Mouse (Mus musculus) large intestine, adult 2 months (tissue): ENCODE measurements around the gene Ak5. TPM values are rescaled to one million over a fixed set of nuclear protein-coding genes. Genes with fewer than 3 reads are reported as not detected.

Experiments
- DNase-seq: peaks from one replicate; pipeline ENCODE4 v3.0.0-alpha.2; 2012; ENCODE audit warnings: low read depth, low spot score
- WGBS: fragments of 180-500 bp; shearing (Covaris S2); methylation state at CpG from one replicate; pipeline ENCODE4 v1.1.7; 2018; 5-methylcytosine and 5-hydroxymethylcytosine counted together
- polyA plus RNA-seq: library from polyadenylated mRNA; depleted of rRNA; stranded (reverse); fragments of >200 nt; gene quantifications from 2 replicates; pipeline ENCODE4 v1.2.3, GENCODE M21; 2012

The Ak5 gene
- polyA plus RNA-seq, 1 experiment: not detected

- DNase-seq: no peak
- 55% methylated on average over 1 of the region's 1 CpGs for WGBS
Measured at GRCm38 (mm10) chr3:152577273-152577672, 90.9 kb downstream of the Ak5 start.

GRCm38 (mm10) chr3:152569242-152569605 is 98.9 kb downstream of the Ak5 start:
- WGBS: 32% methylated on average over 6 of the region's 6 CpGs
- DNase-seq: no peak

GRCm38 (mm10) chr3:152568455-152569241 is 99.5 kb downstream of the Ak5 start:
- 50% methylated on average over 9 of the region's 9 CpGs for WGBS
- no peak for DNase-seq

GRCm38 (mm10) chr3:152564516-152565113 is 103.5 kb downstream of the Ak5 start:
- DNase-seq: no peak
- 51% methylated on average over 6 of the region's 6 CpGs for WGBS

GRCm38 (mm10) chr3:152563833-152564232 is 104.3 kb downstream of the Ak5 start:
- DNase-seq: no peak

DNA sequence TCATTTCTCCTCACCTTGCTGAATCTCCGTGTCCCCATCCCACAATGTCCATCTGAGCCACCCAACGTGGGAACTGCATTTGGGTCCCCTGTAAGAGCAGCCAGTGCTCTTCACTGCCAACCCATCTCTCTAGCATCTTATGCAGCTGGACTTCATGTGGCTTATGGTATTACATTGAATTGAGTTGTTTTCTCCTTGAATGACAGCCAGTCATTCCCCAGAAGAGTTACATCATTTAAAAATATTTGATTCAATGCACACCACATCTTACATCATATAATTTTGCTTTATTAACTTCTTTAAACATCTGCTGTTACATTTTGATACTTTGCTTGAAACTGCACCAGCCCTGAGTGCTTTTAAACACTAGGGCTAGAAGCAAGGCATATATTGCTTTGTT is 106.5 kb downstream of the Ak5 start:
- DNase-seq: no peak
- 81% methylated on average over 2 of the region's 2 CpGs for WGBS

GRCm38 (mm10) chr3:152559295-152559694 is 108.9 kb downstream of the Ak5 start:
- DNase-seq: no peak
- 38% methylated on average over 4 of the region's 4 CpGs for WGBS

GRCm38 (mm10) chr3:152558106-152558505 is 110.1 kb downstream of the Ak5 start:
- no peak for DNase-seq
- WGBS: 31% methylated on average over 10 of the region's 10 CpGs

DNA sequence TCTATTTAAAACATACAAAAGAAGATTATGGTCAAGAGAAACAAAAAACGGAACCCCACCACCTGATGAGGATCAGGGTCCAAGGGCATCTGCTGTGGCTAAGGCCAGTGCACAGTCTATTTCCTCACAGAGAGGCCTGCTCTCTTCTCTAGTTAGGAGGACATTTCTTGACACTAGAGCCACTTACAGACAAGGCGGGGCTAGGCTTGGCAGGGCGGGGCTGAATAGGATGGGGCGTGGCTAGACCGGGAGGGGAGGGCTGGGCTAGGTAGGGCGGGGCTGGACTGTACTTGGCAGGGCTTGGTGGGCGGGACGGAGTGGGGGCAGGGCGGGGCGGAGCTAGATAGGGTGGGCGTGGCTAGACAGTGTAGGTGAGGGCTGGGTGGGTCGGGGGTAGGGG is 110.5 kb downstream of the Ak5 start:
- WGBS: 28% methylated on average over 12 of the region's 12 CpGs

GRCm38 (mm10) chr3:152556919-152557318 is 111.2 kb downstream of the Ak5 start:
- WGBS: 88% methylated on average over 3 of the region's 3 CpGs
- DNase-seq: no peak

More for the DNA sequence above, 110.5 kb downstream of the Ak5 start:
- peak; percentile 47 for DNase-seq

DNA sequence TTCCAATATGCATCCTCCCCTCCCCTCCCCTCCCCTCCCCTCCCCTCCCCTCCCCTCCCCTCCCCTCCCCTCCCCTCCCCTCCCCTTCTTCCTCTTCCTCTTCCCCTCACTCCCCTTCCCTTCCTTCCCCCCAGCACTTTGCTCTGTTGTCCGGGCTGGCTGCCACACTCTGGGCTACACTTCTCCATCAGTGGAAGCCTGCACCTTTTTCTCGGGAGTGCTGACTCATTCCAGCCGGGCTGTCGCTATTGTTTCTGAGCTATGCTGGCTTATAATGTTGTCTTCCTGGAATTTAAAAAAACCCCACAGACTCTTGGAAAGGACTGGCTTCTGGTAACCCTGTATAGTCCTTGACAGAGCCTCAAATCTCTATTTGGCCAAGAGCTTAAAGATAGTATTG is 111.7 kb downstream of the Ak5 start:
- WGBS: 29% methylated on average over 4 of the region's 4 CpGs
- DNase-seq: no peak

GRCm38 (mm10) chr3:152555216-152555615 is 112.9 kb downstream of the Ak5 start:
- no peak for DNase-seq
- WGBS: 67% methylated on average over 7 of the region's 7 CpGs

DNA sequence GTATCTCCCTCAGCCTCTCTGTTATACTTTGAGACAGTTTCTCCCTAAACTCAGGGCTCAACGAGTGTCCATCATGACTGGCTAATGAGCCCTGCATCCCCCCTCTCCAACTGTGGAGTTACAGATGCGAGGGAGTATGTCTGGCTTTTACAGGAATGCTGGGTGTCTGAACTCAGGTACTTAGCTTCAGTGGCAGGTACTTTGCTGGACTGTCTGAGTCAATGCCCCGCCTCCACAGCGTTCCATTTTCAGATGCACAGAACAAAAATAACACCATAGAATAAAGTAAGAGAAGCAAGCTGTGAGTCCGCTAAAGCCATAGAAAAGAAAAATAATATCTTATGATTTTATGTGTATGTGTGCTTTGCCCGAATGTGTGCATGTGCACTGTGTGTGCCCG is 113.8 kb downstream of the Ak5 start:
- WGBS: 90% methylated on average over 7 of the region's 7 CpGs
- no peak for DNase-seq

DNA sequence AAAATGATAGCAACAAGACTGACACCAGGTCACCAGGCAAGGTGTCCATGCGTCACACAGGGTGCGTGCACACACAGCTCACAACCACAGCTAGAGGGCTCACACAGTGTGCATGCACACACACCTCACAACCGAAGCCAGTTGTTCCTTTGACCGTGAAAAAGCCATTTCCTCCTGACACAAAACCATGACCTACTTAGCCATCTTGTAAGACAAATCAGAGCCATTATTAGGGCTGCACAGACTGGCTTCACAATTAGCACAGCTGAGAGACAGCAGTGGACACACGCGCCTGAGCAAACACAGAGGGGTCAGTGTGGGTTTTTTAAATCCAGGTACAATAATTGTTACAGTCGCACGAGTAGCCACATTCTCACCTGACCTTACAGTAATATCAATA is 115.5 kb downstream of the Ak5 start:
- DNase-seq: no peak
- WGBS: 83% methylated on average over 8 of the region's 8 CpGs

DNA sequence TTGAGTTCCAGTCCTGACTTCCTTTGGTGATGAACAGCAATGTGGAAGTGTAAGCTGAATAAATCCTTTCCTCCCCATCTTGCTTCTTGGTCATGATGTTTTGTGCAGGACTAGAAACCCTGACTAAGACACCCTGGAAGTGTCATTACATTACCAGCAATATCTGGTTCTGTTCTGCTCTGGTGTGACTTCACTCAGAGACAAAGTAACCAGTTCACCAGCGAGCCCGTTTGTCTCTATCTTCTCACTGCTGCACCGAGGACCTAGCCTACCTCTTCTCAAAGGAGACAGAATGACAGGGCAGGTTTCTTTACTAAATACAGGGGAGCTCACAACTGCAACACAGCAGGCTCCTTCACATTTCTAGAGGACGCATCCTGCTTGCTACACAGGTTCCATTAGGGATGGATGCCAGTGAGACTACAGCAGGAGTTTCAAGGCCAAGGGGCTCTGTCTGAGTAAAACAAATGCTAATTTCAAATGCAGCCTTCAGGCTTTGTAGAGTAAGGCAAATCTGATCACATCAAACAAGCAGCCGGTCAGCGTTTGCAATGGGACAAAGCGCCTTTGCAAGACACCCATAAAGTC is 117.5 kb downstream of the Ak5 start:
- no peak for DNase-seq
- 84% methylated on average over 7 of the region's 7 CpGs for WGBS

GRCm38 (mm10) chr3:152550031-152550430 is 118.1 kb downstream of the Ak5 start:
- no peak for DNase-seq

DNA sequence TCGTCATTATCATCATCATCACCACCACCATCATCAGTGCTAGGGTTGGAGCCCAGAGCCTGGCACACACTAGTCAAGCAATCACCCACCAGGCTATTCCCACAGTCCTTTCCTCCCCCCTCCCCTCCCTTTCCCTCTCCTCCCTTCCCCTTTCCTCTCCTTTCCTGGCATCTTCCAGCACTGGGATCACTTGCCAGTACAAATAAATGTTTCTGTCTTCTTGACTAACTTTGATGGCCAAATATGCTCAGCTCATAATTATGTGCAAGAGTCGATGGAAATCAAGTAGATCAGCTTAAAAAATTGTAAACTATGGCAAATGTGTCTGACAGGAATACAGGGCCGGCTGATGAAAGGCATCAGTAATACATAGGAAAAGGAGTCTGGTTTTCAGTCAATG is 123.2 kb downstream of the Ak5 start:
- 62% methylated on average over 3 of the region's 3 CpGs for WGBS
- no peak for DNase-seq

- 48% methylated on average over 5 of the region's 5 CpGs for WGBS
Measured at GRCm38 (mm10) chr3:152542298-152542697, 125.9 kb downstream of the Ak5 start.

GRCm38 (mm10) chr3:152530344-152530743 is 137.8 kb downstream of the Ak5 start:
- WGBS: 87% methylated on average over 5 of the region's 5 CpGs
- DNase-seq: no peak

More at GRCm38 (mm10) chr3:152542298-152542697, 125.9 kb downstream of the Ak5 start:
- DNase-seq: no peak

GRCm38 (mm10) chr3:152529058-152529972 is 138.8 kb downstream of the Ak5 start:
- WGBS: 55% methylated on average over 11 of the region's 11 CpGs
- no peak for DNase-seq
